Mouse (Mus musculus): ENCODE measurements around the gene Dlst. TPM values are rescaled to one million over a fixed set of nuclear protein-coding genes. Genes with fewer than 3 reads are reported as not detected.

Dlst gene
- polyA plus RNA-seq, 1 experiment from 2014 or later, result 108 TPM

- Histone ChIP-seq H3K27me3 (ENCODE audit: control insufficient read depth, insufficient read depth, low read length) (no peaks in the 10 kb centered on the region), H3K36me3 (ENCODE audit: control insufficient read depth, insufficient read depth, low read length) (no peaks in the 10 kb centered on the region), H3K4me1 (ENCODE audit: control insufficient read depth, insufficient read depth, low read length) (peaks cover 12% of the 10 kb centered on the region), H3K27ac (replicated peaks; ENCODE audit: low read depth, low read length) (no peak overlapping the region), H3K9ac (ENCODE audit: low read length) (no peak overlapping the region), H3K9me3 (ENCODE audit: control insufficient read depth, low read length) (no peaks in the 10 kb centered on the region), H3K4me3 (ENCODE audit: low read depth, low read length) (no peak overlapping the region), H3K4me2 (ENCODE audit: low read depth, severe bottlenecking) (no peak overlapping the region)
- ATAC-seq (ENCODE audit: insufficient number of reproducible peaks, low FRiP score, low TSS enrichment, low read depth) (no peak), DNase-seq (ENCODE audit: low spot score) (no peak)
- 65% methylated on average over 3 of the region's 3 CpGs for WGBS
These were observed 2.0 kb upstream of the Dlst start for GRCm38 (mm10) chr12:85108643-85109042.

GRCm38 (mm10) chr12:85109426-85109825, 1.2 kb upstream of the Dlst start:
- no peak overlapping the region for H3K9ac ChIP-seq (ENCODE audit: low read length)
- ATAC-seq (ENCODE audit: insufficient number of reproducible peaks, low FRiP score, low TSS enrichment, low read depth), result no peak
- peaks cover 12% of the 10 kb centered on the region for H3K4me1 ChIP-seq (ENCODE audit: control insufficient read depth, insufficient read depth, low read length)
- DNase-seq (ENCODE audit: low spot score), result no peak
- H3K36me3 ChIP-seq (ENCODE audit: control insufficient read depth, insufficient read depth, low read length), result no peaks in the 10 kb centered on the region
- H3K9me3 ChIP-seq (ENCODE audit: control insufficient read depth, low read length), result no peaks in the 10 kb centered on the region
- WGBS, result 44% methylated on average over 4 of the region's 4 CpGs
- H3K27me3 ChIP-seq (ENCODE audit: control insufficient read depth, insufficient read depth, low read length), result no peaks in the 10 kb centered on the region
- no peak overlapping the region for H3K27ac ChIP-seq (replicated peaks; ENCODE audit: low read depth, low read length)
- H3K4me3 ChIP-seq (ENCODE audit: low read depth, low read length), result no peak overlapping the region
- peak overlapping the region; percentile 76; the same call in 1 of the 2 replicates for H3K4me2 ChIP-seq (ENCODE audit: low read depth, severe bottlenecking)

- H3K27ac ChIP-seq (replicated peaks; ENCODE audit: low read depth, low read length), result peak overlapping the region; percentile 65
- DNase-seq (ENCODE audit: low spot score) (no peak), ATAC-seq (ENCODE audit: insufficient number of reproducible peaks, low FRiP score, low TSS enrichment, low read depth) (peak; percentile 14; the same call in 1 of the 2 replicates)
- WGBS, result 19% methylated on average over 18 of the region's 18 CpGs
- H3K4me2 ChIP-seq (ENCODE audit: low read depth, severe bottlenecking), result peak overlapping the region; percentile 76
- peak overlapping the region; percentile 98 for H3K4me3 ChIP-seq (ENCODE audit: low read depth, low read length)
- H3K9ac ChIP-seq (ENCODE audit: low read length), result peak overlapping the region; percentile 92
- H3K27me3 ChIP-seq (ENCODE audit: control insufficient read depth, insufficient read depth, low read length), result no peaks in the 10 kb centered on the region
- H3K4me1 ChIP-seq (ENCODE audit: control insufficient read depth, insufficient read depth, low read length), result peaks cover 12% of the 10 kb centered on the region
- no peaks in the 10 kb centered on the region for H3K36me3 ChIP-seq (ENCODE audit: control insufficient read depth, insufficient read depth, low read length)
- no peaks in the 10 kb centered on the region for H3K9me3 ChIP-seq (ENCODE audit: control insufficient read depth, low read length)
These were observed 479 bp upstream of the Dlst start for GRCm38 (mm10) chr12:85110011-85110697.

- Histone ChIP-seq H3K4me3 (ENCODE audit: low read depth, low read length) (no peak overlapping the region), H3K9me3 (ENCODE audit: control insufficient read depth, low read length) (no peaks in the 10 kb centered on the region), H3K9ac (ENCODE audit: low read length) (no peak overlapping the region), H3K36me3 (ENCODE audit: control insufficient read depth, insufficient read depth, low read length) (no peaks in the 10 kb centered on the region), H3K27ac (replicated peaks; ENCODE audit: low read depth, low read length) (no peak overlapping the region), H3K27me3 (ENCODE audit: control insufficient read depth, insufficient read depth, low read length) (no peaks in the 10 kb centered on the region), H3K4me1 (ENCODE audit: control insufficient read depth, insufficient read depth, low read length) (peaks cover 12% of the 10 kb centered on the region), H3K4me2 (ENCODE audit: low read depth, severe bottlenecking) (no peak overlapping the region)
- DNase-seq (ENCODE audit: low spot score) (no peak), ATAC-seq (ENCODE audit: insufficient number of reproducible peaks, low FRiP score, low TSS enrichment, low read depth) (no peak)
- WGBS, result 92% methylated on average over 7 of the region's 7 CpGs
These were observed 2.1 kb downstream of the Dlst start for GRCm38 (mm10) chr12:85112550-85113251.

- DNase-seq (ENCODE audit: low spot score) (no peak), ATAC-seq (ENCODE audit: insufficient number of reproducible peaks, low FRiP score, low TSS enrichment, low read depth) (no peak)
- Histone ChIP-seq H3K27me3 (ENCODE audit: control insufficient read depth, insufficient read depth, low read length) (no peaks in the 10 kb centered on the region), H3K4me1 (ENCODE audit: control insufficient read depth, insufficient read depth, low read length) (peaks cover 12% of the 10 kb centered on the region), H3K4me3 (ENCODE audit: low read depth, low read length) (no peak overlapping the region), H3K9ac (ENCODE audit: low read length) (no peak overlapping the region), H3K27ac (replicated peaks; ENCODE audit: low read depth, low read length) (no peak overlapping the region), H3K4me2 (ENCODE audit: low read depth, severe bottlenecking) (no peak overlapping the region), H3K36me3 (ENCODE audit: control insufficient read depth, insufficient read depth, low read length) (no peaks in the 10 kb centered on the region; the same call in 1 of the 2 replicates), H3K9me3 (ENCODE audit: control insufficient read depth, low read length) (no peaks in the 10 kb centered on the region)
- WGBS, result 90% methylated on average over 3 of the region's 3 CpGs
These were observed 2.7 kb downstream of the Dlst start for GRCm38 (mm10) chr12:85113337-85113736.

- ATAC-seq (ENCODE audit: insufficient number of reproducible peaks, low FRiP score, low TSS enrichment, low read depth), result no peak
- Histone ChIP-seq H3K9ac (ENCODE audit: low read length) (no peak overlapping the region), H3K4me3 (ENCODE audit: low read depth, low read length) (no peak overlapping the region), H3K9me3 (ENCODE audit: control insufficient read depth, low read length) (no peaks in the 10 kb centered on the region), H3K4me2 (ENCODE audit: low read depth, severe bottlenecking) (no peak overlapping the region), H3K36me3 (ENCODE audit: control insufficient read depth, insufficient read depth, low read length) (peaks cover 2% of the 10 kb centered on the region; the same call in 1 of the 2 replicates), H3K27me3 (ENCODE audit: control insufficient read depth, insufficient read depth, low read length) (no peaks in the 10 kb centered on the region), H3K27ac (replicated peaks; ENCODE audit: low read depth, low read length) (no peak overlapping the region), H3K4me1 (ENCODE audit: control insufficient read depth, insufficient read depth, low read length) (peaks cover 12% of the 10 kb centered on the region)
- DNase-seq (ENCODE audit: low spot score), result no peak
- WGBS, result 95% methylated on average over 3 of the region's 3 CpGs
These were observed 3.3 kb downstream of the Dlst start for GRCm38 (mm10) chr12:85113917-85114316.

- no peak overlapping the region for H3K9ac ChIP-seq (ENCODE audit: low read length)
- no peak overlapping the region for H3K4me2 ChIP-seq (ENCODE audit: low read depth, severe bottlenecking)
- no peak overlapping the region for H3K4me3 ChIP-seq (ENCODE audit: low read depth, low read length)
- no peaks in the 10 kb centered on the region for H3K27me3 ChIP-seq (ENCODE audit: control insufficient read depth, insufficient read depth, low read length)
- H3K27ac ChIP-seq (replicated peaks; ENCODE audit: low read depth, low read length), result no peak overlapping the region
- WGBS, result 78% methylated on average over 7 of the region's 7 CpGs
- ATAC-seq (ENCODE audit: insufficient number of reproducible peaks, low FRiP score, low TSS enrichment, low read depth) (no peak), DNase-seq (ENCODE audit: low spot score) (no peak)
- peaks cover 4% of the 10 kb centered on the region; the same call in 1 of the 2 replicates for H3K36me3 ChIP-seq (ENCODE audit: control insufficient read depth, insufficient read depth, low read length)
- no peaks in the 10 kb centered on the region for H3K9me3 ChIP-seq (ENCODE audit: control insufficient read depth, low read length)
- H3K4me1 ChIP-seq (ENCODE audit: control insufficient read depth, insufficient read depth, low read length), result peaks cover 5% of the 10 kb centered on the region
These were observed 5.0 kb downstream of the Dlst start for GRCm38 (mm10) chr12:85115678-85116077.

- H3K27ac ChIP-seq (replicated peaks; ENCODE audit: low read depth, low read length), result no peak overlapping the region
- H3K27me3 ChIP-seq (ENCODE audit: control insufficient read depth, insufficient read depth, low read length), result no peaks in the 10 kb centered on the region
- DNase-seq (ENCODE audit: low spot score), result no peak
- H3K36me3 ChIP-seq (ENCODE audit: control insufficient read depth, insufficient read depth, low read length), result peaks cover 24% of the 10 kb centered on the region
- no peaks in the 10 kb centered on the region for H3K4me1 ChIP-seq (ENCODE audit: control insufficient read depth, insufficient read depth, low read length)
- H3K4me2 ChIP-seq (ENCODE audit: low read depth, severe bottlenecking), result no peak overlapping the region
- H3K9me3 ChIP-seq (ENCODE audit: control insufficient read depth, low read length), result no peaks in the 10 kb centered on the region
- no peak overlapping the region for H3K4me3 ChIP-seq (ENCODE audit: low read depth, low read length)
- ATAC-seq (ENCODE audit: insufficient number of reproducible peaks, low FRiP score, low TSS enrichment, low read depth), result no peak
- WGBS, result 93% methylated on average over 9 of the region's 9 CpGs
- H3K9ac ChIP-seq (ENCODE audit: low read length), result no peak overlapping the region
These were observed 11.3 kb downstream of the Dlst start for GRCm38 (mm10) chr12:85121806-85122459.

Measured in limb, embryonic 11.5 days (tissue).